Mouse (Mus musculus): Measurements from ENCODE around the gene Osbpl9.

GRCm38 (mm10) chr4:109098861-109099260, 103.2 kb downstream of the Osbpl9 start:
- TF ChIP-seq EP300 (IDR thresholded peaks at IDR 0.05; ENCODE audit: low read depth) (no peak), CTCF (IDR thresholded peaks at IDR 0.05; ENCODE audit: low read depth) (no peak)
